Mouse (Mus musculus) spleen, adult 2 months (tissue): ENCODE results near the gene Pgm2.

ENCODE experiments used
- CTCF ChIP-seq: fragments of 200-500 bp; IDR thresholded peaks from 2 replicates; pipeline ENCODE4 v1.5.1; 2011; ENCODE audit warnings: mild to moderate bottlenecking, inconsistent platforms; ENCODE audit not compliant: insufficient read depth, insufficient read length, insufficient replicate concordance; ENCODE audit errors: extremely low read depth
- POLR2A ChIP-seq: fragments of 200-500 bp; IDR thresholded peaks from 2 replicates; pipeline ENCODE4 v1.6.1; 2011; ENCODE audit warnings: low read depth, low read length, inconsistent platforms

DNA sequence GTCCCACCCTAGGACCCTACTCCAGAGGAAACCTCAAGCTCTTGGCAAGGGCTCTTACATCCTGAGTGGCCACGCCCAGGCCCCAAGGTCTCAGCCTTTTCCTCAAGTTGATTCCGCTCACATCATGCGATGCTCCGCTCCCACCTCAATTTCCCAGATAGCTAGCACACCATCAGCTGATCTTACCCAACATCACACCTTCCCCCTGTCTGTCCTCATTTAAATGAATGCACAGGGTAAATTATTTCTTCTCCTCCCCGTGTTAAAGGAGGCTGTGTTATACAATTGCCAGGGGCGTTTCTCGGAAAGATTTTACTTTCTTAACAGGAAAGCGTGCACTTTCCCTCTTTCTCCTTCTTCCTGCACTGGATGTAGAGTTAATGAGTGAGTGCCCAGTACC is 31.9 kb upstream of the Pgm2 start:
- no peak for TF ChIP-seq CTCF
- no peak for TF ChIP-seq POLR2A
